Mouse (Mus musculus): ENCODE data around the gene Reep3. TPM values are rescaled to one million over a fixed set of nuclear protein-coding genes. Genes with fewer than 3 reads are reported as not detected.
A peak's percentile ranks its signal among the peaks of the same experiment; 100 is the strongest.

Reep3 gene
- total RNA-seq, 4 experiments from 2014 or later: 20.1 to 23.5 (median 21.3) TPM

GRCm38 (mm10) chr10:67111044-67111798 lies 14.5 kb upstream of the Reep3 start:
- no peak for DNase-seq (ENCODE audit: low spot score in 2 of 2)

GRCm38 (mm10) chr10:67109635-67110034 lies 12.9 kb upstream of the Reep3 start:
- no peak for DNase-seq (ENCODE audit: low spot score in 2 of 2)

- DNase-seq (ENCODE audit: low spot score in 2 of 2): no peak
These were observed 11.4 kb upstream of the Reep3 start for GRCm38 (mm10) chr10:67108096-67108495.

- DNase-seq (ENCODE audit: low spot score in 2 of 2): no peak
These were observed 10.4 kb upstream of the Reep3 start for GRCm38 (mm10) chr10:67107017-67107761.

DNA sequence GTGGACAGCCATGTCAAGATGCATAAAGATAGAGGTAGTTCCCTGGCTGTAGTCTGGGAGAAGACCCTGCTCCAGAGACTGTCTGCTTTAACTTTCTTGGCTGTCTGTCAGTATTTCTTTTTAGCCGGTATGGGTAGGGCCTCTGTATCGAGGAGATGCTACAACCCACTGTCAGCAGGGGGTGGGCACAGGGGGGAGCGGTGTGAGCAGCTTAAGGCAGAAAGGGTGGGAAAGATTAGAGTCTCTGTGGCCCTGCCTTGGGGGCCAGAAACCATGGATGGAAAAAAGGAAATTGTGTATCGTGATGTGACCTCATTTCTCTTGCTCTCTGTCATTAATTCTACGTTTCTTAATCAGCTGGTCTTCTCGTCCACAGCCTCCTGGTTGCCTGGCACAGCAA lies 9.7 kb upstream of the Reep3 start:
- no peak for DNase-seq (ENCODE audit: low spot score in 2 of 2)

GRCm38 (mm10) chr10:67105331-67106217 lies 8.8 kb upstream of the Reep3 start:
- DNase-seq (ENCODE audit: low spot score in 2 of 2): no peak

DNA sequence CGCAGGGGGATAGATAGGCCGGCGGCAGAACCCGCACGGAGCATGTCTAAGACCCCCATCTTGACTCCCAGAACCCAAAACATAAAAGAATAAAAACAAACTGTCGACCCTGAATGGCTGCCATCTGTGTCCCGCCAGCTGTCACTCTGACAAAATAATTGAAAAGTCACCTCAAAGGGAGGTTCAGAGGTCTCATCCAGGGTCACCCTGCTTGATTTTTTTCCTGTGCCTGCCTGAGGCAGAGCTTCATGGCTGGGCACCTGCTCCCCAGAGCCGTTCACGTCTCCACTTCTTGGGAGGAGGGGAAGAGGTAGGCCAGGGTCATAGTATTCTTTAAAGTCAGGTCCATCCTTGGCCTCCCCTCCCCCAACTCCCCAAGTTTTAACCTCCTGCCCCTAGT lies 7.8 kb upstream of the Reep3 start:
- DNase-seq (ENCODE audit: low spot score in 2 of 2): no peak

DNA sequence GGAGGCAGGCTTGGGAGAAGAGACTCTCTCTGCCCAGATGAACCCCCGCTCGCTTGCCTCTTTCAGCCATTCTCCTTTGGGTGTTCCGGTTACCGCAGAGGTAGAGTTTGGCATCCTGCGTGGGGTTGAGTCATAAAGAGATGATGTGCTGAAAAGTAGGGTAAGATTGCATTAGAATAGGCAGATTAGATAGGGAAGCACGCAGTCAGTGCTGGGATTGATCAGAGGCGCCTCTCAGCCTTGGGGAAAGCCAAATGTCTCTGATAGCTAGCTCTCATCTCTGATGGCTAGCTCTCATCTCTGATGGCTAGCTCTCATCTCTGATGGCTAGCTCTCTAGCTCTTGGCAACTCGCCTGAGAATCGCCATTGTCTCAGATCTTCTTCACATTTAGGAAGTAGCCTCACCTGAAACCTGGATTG lies 4.1 kb upstream of the Reep3 start:
- no peak for DNase-seq (ENCODE audit: low spot score in 2 of 2)

GRCm38 (mm10) chr10:67100011-67100661 lies 3.4 kb upstream of the Reep3 start:
- no peak for DNase-seq (ENCODE audit: low spot score in 2 of 2)

- no peak for DNase-seq (ENCODE audit: low spot score in 2 of 2)
These were observed 2.6 kb upstream of the Reep3 start for GRCm38 (mm10) chr10:67099183-67099929.

DNA sequence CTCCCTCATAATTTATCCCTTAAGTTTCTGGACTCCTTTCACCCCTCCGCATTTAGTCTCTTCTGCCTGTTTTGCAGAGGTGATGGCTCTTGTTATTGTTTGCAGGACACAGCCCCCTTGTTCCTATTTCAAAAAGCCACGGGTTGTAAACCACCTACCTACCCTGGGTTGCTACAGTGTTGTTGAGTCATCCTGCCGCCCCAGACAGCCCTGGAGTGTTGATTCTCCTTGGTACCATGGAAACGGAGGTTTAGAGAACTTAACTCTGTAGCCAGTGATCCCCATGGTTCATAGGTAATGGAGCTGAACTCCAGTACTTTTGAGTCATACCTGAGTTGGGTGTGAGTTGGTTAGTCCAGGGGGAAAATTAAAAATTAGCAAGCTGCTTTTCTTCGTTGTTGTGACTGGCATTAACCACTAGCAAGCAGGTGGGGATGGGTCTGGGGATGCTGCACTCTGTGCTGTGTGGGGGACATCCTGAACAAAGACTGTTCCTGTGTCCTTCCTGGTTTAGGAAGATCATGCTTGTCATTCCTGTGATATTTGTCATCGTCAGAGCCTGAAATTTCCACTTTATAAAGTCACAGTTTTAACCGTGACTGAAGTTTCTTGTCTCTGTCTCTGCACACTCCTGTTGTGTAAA lies 1.8 kb upstream of the Reep3 start:
- peak in 1 of 2 experiments; percentile 52 for DNase-seq (ENCODE audit: low spot score in 2 of 2)

- no peak for DNase-seq (ENCODE audit: low spot score in 2 of 2)
These were observed 849 bp upstream of the Reep3 start for GRCm38 (mm10) chr10:67097437-67098150.

GRCm38 (mm10) chr10:67095798-67096620 lies 736 bp downstream of the Reep3 start, which contains the start of gene Jmjd1c:
TSS of gene Jmjd1c (plus strand) at chr10:67096125.
- peak; percentile 76 to 82 for DNase-seq (ENCODE audit: low spot score in 2 of 2)

DNA sequence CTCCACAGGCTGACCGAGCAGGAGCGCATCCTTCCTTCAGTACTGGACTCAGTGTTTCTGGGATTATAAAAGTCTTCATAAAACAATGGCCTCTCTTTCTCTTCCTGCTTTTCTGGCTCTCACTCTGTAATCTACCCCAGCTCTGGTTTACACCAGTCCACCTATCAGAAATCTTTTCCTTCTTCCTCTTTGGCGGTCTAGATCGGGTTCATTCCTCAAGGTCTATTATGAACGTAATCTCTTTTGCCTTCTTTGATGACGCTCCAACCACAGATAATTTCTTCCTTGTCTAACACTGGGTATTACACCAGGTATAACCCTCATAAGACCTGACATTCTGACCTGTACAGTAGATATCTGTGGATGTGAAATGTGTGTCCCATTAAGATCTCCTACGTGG lies 1.8 kb downstream of the Reep3 start:
- no peak for DNase-seq (ENCODE audit: low spot score in 2 of 2)

- no peak for DNase-seq (ENCODE audit: low spot score in 2 of 2)
These were observed 6.1 kb downstream of the Reep3 start for GRCm38 (mm10) chr10:67090611-67091010.

- DNase-seq (ENCODE audit: low spot score in 2 of 2): no peak
These were observed 9.1 kb downstream of the Reep3 start for GRCm38 (mm10) chr10:67087447-67088226.

DNA sequence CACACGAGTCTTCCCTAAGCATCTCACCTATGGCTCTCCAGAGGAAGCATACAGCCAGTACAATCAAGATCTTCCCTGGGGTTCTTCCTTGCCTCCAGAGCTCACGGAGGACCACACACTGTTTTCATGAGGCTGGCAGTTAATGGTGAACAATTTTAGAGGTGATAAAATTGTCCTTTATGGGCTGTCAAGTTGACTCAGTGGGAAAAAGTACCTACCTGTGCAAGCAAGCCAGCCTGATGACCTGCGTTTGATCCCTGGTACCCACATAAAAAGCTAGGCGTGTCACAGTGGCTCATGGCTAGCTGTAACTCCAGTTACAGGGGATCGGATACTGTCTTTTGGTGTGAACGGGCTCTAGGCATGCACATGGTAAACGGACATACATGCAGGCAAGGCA lies 10.8 kb downstream of the Reep3 start:
- no peak for DNase-seq (ENCODE audit: low spot score in 2 of 2)

- no peak for DNase-seq (ENCODE audit: low spot score in 2 of 2)
These were observed 11.6 kb downstream of the Reep3 start for GRCm38 (mm10) chr10:67085124-67085523.
